Mouse (Mus musculus) bone marrow macrophage, adult 2 months (primary cell): ENCODE measurements around the gene Scn2b. TPM values are rescaled to one million over a fixed set of nuclear protein-coding genes. Genes with fewer than 3 reads are reported as not detected.

Source experiments
- H3K27ac ChIP-seq: 2 replicates; pipeline ENCODE4 v1.5.1; 2012; ENCODE audit warnings: low read depth, low read length; ENCODE audit not compliant: insufficient read depth
- H3K4me1 ChIP-seq: 2 replicates; pipeline ENCODE4 v1.6.1; 2012; ENCODE audit warnings: low read length; ENCODE audit not compliant: control insufficient read depth, insufficient read depth
- H3K4me3 ChIP-seq: 2 replicates; pipeline ENCODE4 v1.5.1; 2012; ENCODE audit warnings: mild to moderate bottlenecking, low read length, moderate library complexity; ENCODE audit not compliant: insufficient read depth
- CTCF ChIP-seq: IDR thresholded peaks from 2 replicates; pipeline ENCODE4 v1.5.1; 2012; ENCODE audit warnings: low read depth, mild to moderate bottlenecking, low read length, moderate library complexity
- POLR2A ChIP-seq: IDR thresholded peaks from 2 replicates; pipeline ENCODE4 v1.6.1; 2012; ENCODE audit warnings: mild to moderate bottlenecking, low read depth, low read length, borderline replicate concordance
- polyA plus RNA-seq: library from polyadenylated mRNA; stranded (reverse); fragments of >200 nt; gene quantifications from 2 replicates; pipeline ENCODE4 v1.2.4, GENCODE M21; 2012; ENCODE audit not compliant: missing spikeins, insufficient read depth, insufficient read length

The Scn2b gene
- polyA plus RNA-seq, 1 experiment, result 0.23 TPM

DNA sequence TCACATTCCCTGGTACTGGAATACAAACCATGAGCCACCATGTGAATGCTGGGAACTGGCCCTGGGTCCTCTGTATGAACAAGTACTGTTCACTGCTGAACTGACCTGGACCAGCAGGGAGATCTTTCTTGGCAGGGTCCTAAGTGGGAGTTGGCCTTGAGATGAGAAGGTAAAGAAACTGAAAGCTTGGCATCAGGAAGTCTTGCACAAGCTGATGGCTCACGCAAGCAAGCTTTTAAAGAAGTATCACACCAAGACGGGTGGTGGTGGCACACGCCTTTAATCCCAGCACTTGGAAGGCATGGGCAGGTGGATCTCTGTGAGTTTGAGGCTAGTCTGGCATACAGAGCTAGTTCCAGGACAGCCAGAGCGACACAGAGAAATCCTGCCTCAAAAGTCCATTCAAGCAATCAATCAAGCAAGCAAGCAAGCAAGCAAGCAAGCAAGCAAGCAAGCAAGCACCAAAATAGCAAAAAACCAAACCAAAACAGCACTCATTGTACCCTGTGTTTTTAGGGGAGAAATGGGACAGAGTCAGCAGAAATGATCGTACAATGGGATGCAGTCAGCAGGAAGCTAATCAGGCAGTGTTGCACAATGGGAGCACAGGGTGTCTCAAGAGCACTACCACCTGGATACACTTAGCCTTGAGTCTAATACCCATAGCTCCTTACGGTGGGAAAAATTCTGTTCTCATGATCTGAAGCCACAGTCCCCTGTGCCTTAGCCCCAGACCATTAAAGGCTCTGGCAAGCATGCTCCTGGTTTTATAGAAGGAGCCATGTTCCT, 22.2 kb upstream of the Scn2b start:
- Histone ChIP-seq H3K4me3 (no peak overlapping the region), H3K4me1 (peaks cover 19% of the 10 kb centered on the region), H3K27ac (no peak overlapping the region)
- TF ChIP-seq CTCF (no peak), POLR2A (no peak)

DNA sequence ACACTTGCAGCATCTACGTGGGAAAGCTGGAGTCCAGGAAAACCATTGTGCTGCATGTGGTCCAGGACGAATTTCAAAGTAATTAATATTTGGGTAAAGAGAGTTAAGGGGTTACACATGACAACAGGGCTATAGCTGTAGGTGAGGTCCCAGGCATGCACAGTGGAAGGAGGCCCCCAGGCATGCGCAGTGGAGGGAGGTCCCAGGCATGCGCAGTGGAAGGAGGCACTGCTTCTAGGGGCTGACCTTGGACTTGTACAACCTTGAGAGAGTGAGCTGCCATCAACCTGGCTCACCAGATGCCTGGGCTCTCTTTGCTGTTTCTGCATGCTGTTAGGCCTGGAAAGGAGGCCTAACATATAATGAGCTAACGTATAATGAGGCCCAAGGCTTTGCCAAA, 19.7 kb upstream of the Scn2b start:
- H3K4me1 ChIP-seq, result peaks cover 12% of the 10 kb centered on the region
- H3K4me3 ChIP-seq, result no peak overlapping the region
- TF ChIP-seq POLR2A, result no peak
- TF ChIP-seq CTCF, result no peak

GRCm38 (mm10) chr9:45098426-45098825, 19.2 kb upstream of the Scn2b start:
- no peak for TF ChIP-seq CTCF
- peaks cover 11% of the 10 kb centered on the region for H3K4me1 ChIP-seq
- H3K27ac ChIP-seq, result no peak overlapping the region
- H3K4me3 ChIP-seq, result no peak overlapping the region

More for the DNA sequence above, 19.7 kb upstream of the Scn2b start:
- H3K27ac ChIP-seq, result no peak overlapping the region

GRCm38 (mm10) chr9:45102528-45102927, 15.1 kb upstream of the Scn2b start:
- Histone ChIP-seq H3K4me1 (no peaks in the 10 kb centered on the region), H3K27ac (no peak overlapping the region), H3K4me3 (no peak overlapping the region)
- TF ChIP-seq POLR2A (no peak), CTCF (no peak)

GRCm38 (mm10) chr9:45103211-45103979, 14.2 kb upstream of the Scn2b start:
- no peak overlapping the region for H3K4me3 ChIP-seq
- no peak overlapping the region for H3K27ac ChIP-seq
- no peak for TF ChIP-seq POLR2A
- TF ChIP-seq CTCF, result no peak
- no peaks in the 10 kb centered on the region for H3K4me1 ChIP-seq

DNA sequence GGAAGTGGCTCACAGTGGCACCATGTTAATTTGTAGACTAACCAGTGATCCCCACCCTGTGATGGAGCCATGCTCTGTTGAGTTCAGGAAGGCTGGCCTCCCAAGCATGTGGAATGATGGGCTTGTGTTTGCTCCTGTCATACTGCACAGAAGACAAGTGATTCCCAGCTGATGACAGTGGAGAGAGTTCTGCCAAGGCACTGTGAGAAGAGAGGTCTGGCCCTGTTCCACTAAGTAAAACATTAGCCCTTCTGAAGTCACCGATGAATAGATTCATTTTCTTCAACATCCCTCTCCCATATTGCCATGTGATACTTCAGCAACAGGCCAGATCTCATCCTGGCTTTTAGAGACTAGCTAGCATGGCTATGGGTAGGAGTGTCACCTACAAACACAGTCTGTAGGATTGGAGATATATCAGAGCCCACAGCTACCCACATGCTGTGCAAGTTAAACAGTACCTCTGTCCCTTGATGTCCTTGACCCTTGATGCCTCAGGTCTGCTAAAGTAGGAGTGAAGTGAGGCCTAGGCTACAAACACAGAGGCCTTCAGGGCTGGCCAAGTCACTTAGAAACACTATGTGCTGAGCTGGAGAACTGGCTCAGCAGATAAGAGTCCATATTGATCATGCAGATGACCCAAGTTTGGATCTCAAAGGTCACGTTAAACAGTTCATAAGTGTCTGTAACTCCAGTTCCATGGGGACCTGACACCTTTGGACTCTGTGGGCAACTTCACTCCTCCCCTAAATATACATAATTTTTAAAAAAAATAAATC, 11.8 kb upstream of the Scn2b start:
- H3K27ac ChIP-seq, result no peak overlapping the region

DNA sequence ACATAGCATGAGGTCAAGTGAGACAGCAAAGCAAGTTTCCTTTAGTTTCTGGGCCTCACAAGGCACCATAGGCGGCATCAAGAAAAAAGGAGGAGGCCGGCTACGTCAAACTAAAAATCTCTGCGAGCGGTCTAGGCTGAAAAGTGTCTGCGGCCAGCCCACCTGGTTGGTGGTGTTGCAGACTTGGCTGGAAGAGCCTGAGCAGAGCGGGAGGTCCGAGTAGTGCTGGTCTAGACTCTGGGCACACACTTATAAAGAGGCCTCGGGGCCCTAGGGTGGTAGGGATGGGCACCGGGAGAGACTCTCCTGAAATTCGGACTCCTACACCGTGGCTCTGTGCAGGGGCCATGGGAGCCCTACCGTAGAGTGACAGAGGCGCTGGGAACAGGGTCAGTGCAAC, 1.9 kb upstream of the Scn2b start:
- Histone ChIP-seq H3K4me1 (peaks cover 7% of the 10 kb centered on the region), H3K27ac (no peak overlapping the region), H3K4me3 (no peak overlapping the region)
- TF ChIP-seq POLR2A (no peak), CTCF (no peak)

More for the DNA sequence above, 11.8 kb upstream of the Scn2b start:
- Histone ChIP-seq H3K4me1 (no peaks in the 10 kb centered on the region), H3K4me3 (no peak overlapping the region)
- TF ChIP-seq CTCF (no peak), POLR2A (no peak)

DNA sequence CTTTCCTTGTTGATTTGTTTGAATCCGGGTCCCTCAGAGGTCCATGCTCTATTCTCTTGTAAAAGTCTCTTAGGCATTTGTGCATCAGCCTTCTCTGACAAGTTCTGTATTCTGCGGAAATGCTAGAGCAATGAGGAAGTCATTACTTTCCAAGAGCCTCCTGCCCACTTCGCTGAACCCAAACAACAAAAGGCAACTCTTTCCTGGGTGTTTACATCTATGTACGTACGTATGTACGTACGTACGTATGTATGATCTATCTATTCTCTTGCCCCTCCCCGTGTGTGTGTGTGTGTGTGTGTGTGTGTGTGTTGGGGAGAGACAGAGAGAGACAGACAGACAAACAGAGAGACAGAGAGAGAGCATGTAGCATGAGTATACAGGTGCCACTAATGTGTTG, 763 bp upstream of the Scn2b start:
- Histone ChIP-seq H3K27ac (no peak overlapping the region), H3K4me3 (no peak overlapping the region), H3K4me1 (peaks cover 7% of the 10 kb centered on the region)
- TF ChIP-seq POLR2A (no peak), CTCF (no peak)

- H3K4me1 ChIP-seq, result peaks cover 6% of the 10 kb centered on the region; the same call in 1 of the 2 replicates
- no peak overlapping the region for H3K27ac ChIP-seq
- no peak overlapping the region for H3K4me3 ChIP-seq
- no peak for TF ChIP-seq POLR2A
- no peak for TF ChIP-seq CTCF
Observed at GRCm38 (mm10) chr9:45118552-45118951, 970 bp downstream of the Scn2b start.
